Mouse (Mus musculus) myocyte (in vitro differentiated cells): ENCODE results near the gene Ino80b.

Experiments used
- MAX ChIP-seq: IDR thresholded peaks from one replicate; pipeline ENCODE4 v1.6.1; 2011; ENCODE audit warnings: low read depth, mild to moderate bottlenecking, control low read depth
- POLR2A ChIP-seq: IDR thresholded peaks from one replicate; pipeline ENCODE4 v1.6.1; 2011; ENCODE audit warnings: low read depth, mild to moderate bottlenecking, control low read depth, moderate library complexity; ENCODE audit not compliant: insufficient read length

DNA sequence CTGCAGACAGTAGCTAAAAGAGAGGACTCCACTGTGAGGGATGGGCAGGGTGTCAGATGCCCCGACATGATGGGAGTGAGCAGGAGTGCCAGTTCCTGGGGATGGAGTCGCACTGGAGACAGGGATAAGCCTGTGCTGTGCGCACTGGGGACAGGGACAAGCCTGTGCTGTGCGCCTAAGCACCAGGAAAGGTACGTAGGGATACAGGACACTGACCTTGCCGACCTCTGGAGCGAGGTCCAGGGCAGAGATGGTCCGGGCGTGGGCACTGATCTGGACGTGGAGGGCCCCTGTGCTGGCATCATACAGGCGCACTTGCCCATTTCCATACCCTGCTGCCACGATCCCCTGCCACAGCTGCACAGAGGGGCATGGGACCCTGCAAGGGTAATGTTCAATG is 27.8 kb upstream of the Ino80b start:
- TF ChIP-seq POLR2A = peak; percentile 25
- no peak for TF ChIP-seq MAX
